Mouse (Mus musculus): Measurements from ENCODE around the gene Tbc1d8b. TPM values are rescaled to one million over a fixed set of nuclear protein-coding genes. Genes with fewer than 3 reads are reported as not detected.

Gene Tbc1d8b
- polyA plus RNA-seq, 1 experiment from 2014 or later: 0.68 TPM

DNA sequence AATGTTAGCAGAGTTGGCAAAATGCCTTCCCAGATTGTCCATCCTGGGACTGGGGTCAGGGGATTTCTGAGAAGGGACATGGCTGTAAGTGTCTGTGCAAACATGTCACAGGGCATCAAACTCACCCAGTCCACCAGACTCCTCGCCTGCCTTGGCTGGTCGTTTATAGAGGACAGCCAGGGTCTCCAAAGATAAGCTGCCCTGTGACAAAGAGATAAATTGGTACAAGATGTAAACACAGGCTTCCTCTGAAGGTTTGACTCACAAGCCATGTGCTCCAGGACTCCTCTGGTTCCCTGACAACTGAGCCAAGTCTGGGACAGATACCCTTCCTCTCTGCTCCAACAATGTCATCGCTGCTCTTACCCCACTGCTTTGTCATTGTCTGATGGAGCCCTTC lies 96.2 kb downstream of the Tbc1d8b start:
- H3K9me3 ChIP-seq (replicated peaks): no peaks in the 10 kb centered on the region
- peak; percentile 85 for ATAC-seq (ENCODE audit: low read depth)
- no peak overlapping the region for H3K4me2 ChIP-seq
- no peaks in the 10 kb centered on the region for H3K27me3 ChIP-seq
- 19% methylated on average over 3 of the region's 3 CpGs for WGBS (ENCODE audit: insufficient replicate concordance)
- peak overlapping the region; percentile 50 for H3K27ac ChIP-seq
- no peak overlapping the region for H3K4me3 ChIP-seq (replicated peaks)
- H3K9ac ChIP-seq: no peak overlapping the region
- DNase-seq: peak; percentile 8
- peaks cover 25% of the 10 kb centered on the region for H3K4me1 ChIP-seq (replicated peaks)
- no peaks in the 10 kb centered on the region for H3K36me3 ChIP-seq

GRCm38 (mm10) chrX:139781563-139781962 lies 96.8 kb downstream of the Tbc1d8b start:
- H3K9ac ChIP-seq: no peak overlapping the region
- DNase-seq (no peak), ATAC-seq (ENCODE audit: low read depth) (no peak)
- no peak overlapping the region for H3K4me3 ChIP-seq (replicated peaks)
- no peak overlapping the region for H3K4me2 ChIP-seq
- no peak overlapping the region for H3K27ac ChIP-seq
- H3K36me3 ChIP-seq: no peaks in the 10 kb centered on the region
- 61% methylated on average over 4 of the region's 4 CpGs for WGBS (ENCODE audit: insufficient replicate concordance)
- peaks cover 25% of the 10 kb centered on the region for H3K4me1 ChIP-seq (replicated peaks)
- H3K9me3 ChIP-seq (replicated peaks): no peaks in the 10 kb centered on the region
- no peaks in the 10 kb centered on the region for H3K27me3 ChIP-seq

- Histone ChIP-seq H3K4me1 (replicated peaks) (peaks cover 25% of the 10 kb centered on the region), H3K4me3 (replicated peaks) (no peak within 1 kb of the TSS), H3K36me3 (no peaks in the 10 kb centered on the region), H3K9ac (no peak within 1 kb of the TSS), H3K4me2 (no peak within 1 kb of the TSS), H3K27me3 (no peaks in the 10 kb centered on the region), H3K9me3 (replicated peaks) (no peaks in the 10 kb centered on the region), H3K27ac (no peak within 1 kb of the TSS)
- no peak for DNase-seq
- WGBS (ENCODE audit: insufficient replicate concordance): 53% methylated on average over 6 of the region's 6 CpGs
- no peak for ATAC-seq (ENCODE audit: low read depth)
Measured at GRCm38 (mm10) chrX:139782278-139783044, 97.7 kb downstream of the Tbc1d8b start, which contains the start of gene Ripply1. Gene Ripply1 (minus strand): TSS chrX:139782353.

GRCm38 (mm10) chrX:139783045-139783422 lies 98.2 kb downstream of the Tbc1d8b start:
- 74% methylated on average over 3 of the region's 3 CpGs for WGBS (ENCODE audit: insufficient replicate concordance)
- Histone ChIP-seq H3K4me2 (no peak overlapping the region), H3K27me3 (no peaks in the 10 kb centered on the region), H3K9ac (no peak overlapping the region), H3K27ac (no peak overlapping the region), H3K4me3 (replicated peaks) (no peak overlapping the region), H3K4me1 (replicated peaks) (peaks cover 25% of the 10 kb centered on the region), H3K9me3 (replicated peaks) (no peaks in the 10 kb centered on the region), H3K36me3 (no peaks in the 10 kb centered on the region)
- DNase-seq (no peak), ATAC-seq (ENCODE audit: low read depth) (no peak)

GRCm38 (mm10) chrX:139785764-139786163 lies 101.0 kb downstream of the Tbc1d8b start:
- no peaks in the 10 kb centered on the region for H3K27me3 ChIP-seq
- DNase-seq (no peak), ATAC-seq (ENCODE audit: low read depth) (no peak)
- H3K27ac ChIP-seq: no peak overlapping the region
- 36% methylated on average over 1 of the region's 1 CpGs for WGBS (ENCODE audit: insufficient replicate concordance)
- H3K9me3 ChIP-seq (replicated peaks): no peaks in the 10 kb centered on the region
- H3K4me3 ChIP-seq (replicated peaks): no peak overlapping the region
- H3K36me3 ChIP-seq: no peaks in the 10 kb centered on the region
- H3K9ac ChIP-seq: no peak overlapping the region
- H3K4me2 ChIP-seq: no peak overlapping the region
- peaks cover 17% of the 10 kb centered on the region for H3K4me1 ChIP-seq (replicated peaks)

DNA sequence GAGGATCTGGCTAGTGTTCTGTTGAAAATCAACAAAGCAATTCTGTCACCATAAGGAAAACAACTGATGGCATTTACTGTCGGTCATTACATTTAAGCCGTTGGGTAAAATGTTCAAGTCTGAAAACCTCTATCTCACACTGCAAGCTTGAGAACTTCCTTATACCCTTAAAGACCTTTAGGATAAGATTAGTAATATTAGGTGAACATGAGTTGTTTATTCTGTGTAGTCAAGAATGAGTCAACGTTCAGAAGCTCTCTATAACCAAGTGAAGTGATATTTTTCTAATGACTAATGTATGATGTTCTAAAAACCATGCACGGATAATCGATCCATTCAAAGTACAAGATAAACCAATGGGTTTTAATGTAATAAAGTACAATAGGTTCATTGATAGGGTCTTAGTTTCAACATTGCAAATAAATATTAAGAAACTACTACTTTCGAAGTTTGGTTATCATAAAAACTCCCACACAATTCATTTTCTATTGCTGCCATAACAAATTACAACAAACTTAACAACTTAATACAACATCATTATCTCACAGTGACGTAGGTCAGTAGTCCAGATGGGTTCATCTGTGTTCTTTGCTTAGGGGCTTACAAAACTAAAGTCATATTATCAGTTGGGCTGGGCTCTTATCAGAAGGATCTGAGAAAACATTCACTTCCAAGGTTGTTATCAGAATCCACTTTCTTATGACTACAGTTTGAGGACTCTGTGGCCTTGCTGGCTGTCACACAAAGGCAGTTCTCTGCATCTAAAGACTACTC lies 109.5 kb downstream of the Tbc1d8b start:
- Histone ChIP-seq H3K9me3 (replicated peaks) (no peaks in the 10 kb centered on the region), H3K4me1 (replicated peaks) (no peaks in the 10 kb centered on the region), H3K36me3 (no peaks in the 10 kb centered on the region), H3K4me2 (no peak overlapping the region), H3K9ac (no peak overlapping the region), H3K27me3 (no peaks in the 10 kb centered on the region; the same call in 1 of the 2 replicates), H3K27ac (no peak overlapping the region), H3K4me3 (replicated peaks) (no peak overlapping the region)
- ATAC-seq (ENCODE audit: low read depth) (no peak), DNase-seq (no peak)
- 62% methylated on average over 7 of the region's 7 CpGs for WGBS (ENCODE audit: insufficient replicate concordance)

DNA sequence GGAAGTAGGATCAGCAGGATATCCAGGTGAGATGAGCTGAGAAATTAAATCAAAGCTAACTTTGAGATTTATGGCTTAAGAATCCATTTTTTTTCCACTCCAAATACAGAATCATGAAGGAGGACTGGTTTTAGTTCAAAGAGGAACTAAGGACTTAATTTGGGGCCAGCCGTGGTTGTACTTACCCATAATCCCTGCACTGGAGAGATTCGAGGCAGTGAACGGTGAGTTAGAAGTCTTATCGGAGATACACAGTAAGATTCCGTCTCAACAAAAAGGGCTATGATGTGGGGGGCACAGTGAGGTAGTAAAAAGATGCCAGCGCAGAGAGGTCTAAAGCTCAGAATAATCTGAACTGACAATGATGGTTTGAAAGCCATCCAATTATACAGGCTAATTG lies 111.2 kb downstream of the Tbc1d8b start:
- H3K9me3 ChIP-seq (replicated peaks): no peaks in the 10 kb centered on the region
- ATAC-seq (ENCODE audit: low read depth) (no peak), DNase-seq (no peak)
- H3K9ac ChIP-seq: no peak overlapping the region
- H3K4me2 ChIP-seq: no peak overlapping the region
- no peaks in the 10 kb centered on the region for H3K4me1 ChIP-seq (replicated peaks)
- H3K4me3 ChIP-seq (replicated peaks): no peak overlapping the region
- H3K27ac ChIP-seq: no peak overlapping the region
- H3K36me3 ChIP-seq: no peaks in the 10 kb centered on the region
- 61% methylated on average over 6 of the region's 6 CpGs for WGBS (ENCODE audit: insufficient replicate concordance)
- H3K27me3 ChIP-seq: no peaks in the 10 kb centered on the region; the same call in 1 of the 2 replicates

DNA sequence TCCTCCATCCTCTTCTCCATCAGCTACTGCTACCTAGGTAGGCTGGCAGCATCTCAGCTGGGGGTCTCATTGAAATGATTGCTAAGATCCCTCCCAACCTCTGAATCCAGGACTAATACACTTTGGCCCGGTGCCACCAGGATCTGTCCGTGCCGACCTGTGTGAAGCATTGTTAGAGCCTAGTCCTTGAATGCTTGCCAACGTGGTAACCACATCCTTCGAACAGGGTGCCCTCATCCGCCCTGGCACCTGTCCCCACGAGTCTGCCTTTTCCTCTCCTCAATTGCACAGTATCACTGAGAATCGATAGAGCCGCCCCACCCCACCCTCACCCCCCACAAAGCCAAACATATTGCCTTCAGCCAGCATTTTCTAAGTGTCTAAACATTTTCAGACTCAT lies 113.1 kb downstream of the Tbc1d8b start:
- WGBS (ENCODE audit: insufficient replicate concordance): 74% methylated on average over 9 of the region's 9 CpGs
- Histone ChIP-seq H3K4me3 (replicated peaks) (no peak overlapping the region), H3K4me1 (replicated peaks) (no peaks in the 10 kb centered on the region), H3K9ac (no peak overlapping the region), H3K4me2 (no peak overlapping the region), H3K9me3 (replicated peaks) (no peaks in the 10 kb centered on the region), H3K27ac (no peak overlapping the region), H3K36me3 (no peaks in the 10 kb centered on the region), H3K27me3 (no peaks in the 10 kb centered on the region; the same call in 1 of the 2 replicates)
- DNase-seq: no peak
- ATAC-seq (ENCODE audit: low read depth): no peak

DNA sequence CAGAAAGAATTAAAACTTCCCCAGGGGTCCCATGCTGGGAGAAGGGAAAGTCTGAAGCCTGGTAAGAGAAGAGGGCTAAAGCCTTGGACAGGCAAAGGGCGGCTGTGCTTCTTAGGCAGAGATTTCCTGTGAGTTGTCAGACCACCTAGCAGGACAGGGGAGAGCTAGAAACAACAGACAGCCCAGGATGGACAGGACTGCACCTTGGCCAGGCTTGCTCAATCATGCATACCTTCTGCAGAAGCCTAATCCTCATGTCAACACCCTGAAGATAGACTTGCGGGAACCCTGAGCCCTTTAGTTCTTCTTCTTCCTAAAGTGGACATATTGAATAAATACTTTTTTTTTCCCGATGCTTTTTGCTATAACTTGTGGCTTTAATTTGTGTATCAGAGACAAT lies 115.2 kb downstream of the Tbc1d8b start:
- 67% methylated on average over 3 of the region's 3 CpGs for WGBS (ENCODE audit: insufficient replicate concordance)
- no peak overlapping the region for H3K4me3 ChIP-seq (replicated peaks)
- H3K27me3 ChIP-seq: no peaks in the 10 kb centered on the region; the same call in 1 of the 2 replicates
- no peaks in the 10 kb centered on the region for H3K4me1 ChIP-seq (replicated peaks)
- no peak overlapping the region for H3K27ac ChIP-seq
- DNase-seq (no peak), ATAC-seq (ENCODE audit: low read depth) (no peak)
- H3K9ac ChIP-seq: no peak overlapping the region
- no peaks in the 10 kb centered on the region for H3K9me3 ChIP-seq (replicated peaks)
- no peak overlapping the region for H3K4me2 ChIP-seq
- H3K36me3 ChIP-seq: no peaks in the 10 kb centered on the region

- Histone ChIP-seq H3K27me3 (no peaks in the 10 kb centered on the region; the same call in 1 of the 2 replicates), H3K4me1 (replicated peaks) (no peaks in the 10 kb centered on the region), H3K4me2 (no peak within 1 kb of the TSS), H3K36me3 (no peaks in the 10 kb centered on the region), H3K4me3 (replicated peaks) (no peak within 1 kb of the TSS), H3K9me3 (replicated peaks) (no peaks in the 10 kb centered on the region), H3K9ac (no peak within 1 kb of the TSS), H3K27ac (no peak within 1 kb of the TSS)
- WGBS (ENCODE audit: insufficient replicate concordance): 69% methylated on average over 8 of the region's 8 CpGs
- DNase-seq (no peak), ATAC-seq (ENCODE audit: low read depth) (no peak)
Measured at GRCm38 (mm10) chrX:139800406-139800878, 115.6 kb downstream of the Tbc1d8b start, which contains the start of gene Cldn2. Gene Cldn2 (plus strand): TSS chrX:139800828.

Data from liver, embryonic 13.5 days (tissue).